Mouse (Mus musculus) limb, embryonic 15.5 days (tissue): ENCODE measurements at regions not wholly inside any gene's neighbourhood (a gene's known extent, or its start where the extent isn't known, plus 50 kb on each side); places are given as distances from the start of the nearest gene placed in this dataset.
"Not testable (repeated sequence)": the region's sequence is repeated elsewhere in the genome, so short reads cannot be mapped to it uniquely, and the experiment has no call there.

Experiments used
- ATAC-seq: fragments of 200-750 bp; cut with Nextera tagmentation; 2 replicates; pipeline ENCODE4 v1.8.0; 2017; ENCODE audit warnings: low read depth, moderate TSS enrichment; ENCODE audit not compliant: insufficient number of reproducible peaks, low FRiP score, low TSS enrichment
- H3K27ac ChIP-seq: fragments of 300-500 bp; sonication (generic); 2 replicates; pipeline ENCODE4 v1.5.1; 2015; ENCODE audit warnings: moderate library complexity, mild to moderate bottlenecking, inconsistent platforms
- H3K27me3 ChIP-seq: fragments of 300-500 bp; sonication (generic); 2 replicates; pipeline ENCODE4 v1.6.1; 2015; ENCODE audit warnings: inconsistent platforms
- H3K36me3 ChIP-seq: fragments of 300-500 bp; sonication (generic); 2 replicates; pipeline ENCODE4 v1.6.1; 2015; ENCODE audit warnings: inconsistent platforms
- H3K4me1 ChIP-seq: fragments of 300-500 bp; sonication (generic); 2 replicates; pipeline ENCODE4 v1.6.1; 2015; ENCODE audit warnings: inconsistent platforms
- H3K4me2 ChIP-seq: fragments of 300-500 bp; sonication (generic); 2 replicates; pipeline ENCODE4 v1.6.1; 2015; ENCODE audit warnings: mild to moderate bottlenecking, inconsistent platforms
- H3K4me3 ChIP-seq: fragments of 300-500 bp; sonication (generic); 2 replicates; pipeline ENCODE4 v1.5.1; 2015; ENCODE audit warnings: mild to moderate bottlenecking, inconsistent platforms
- H3K9ac ChIP-seq: fragments of 300-500 bp; sonication (generic); 2 replicates; pipeline ENCODE4 v1.6.1; 2015; ENCODE audit warnings: inconsistent platforms
- H3K9me3 ChIP-seq: fragments of 300-500 bp; sonication (generic); 2 replicates; pipeline ENCODE4 v1.6.1; 2016; ENCODE audit warnings: inconsistent platforms
- WGBS: fragments of 180-500 bp; shearing (Covaris S2); methylation state at CpG from one replicate; pipeline ENCODE4 v1.1.7; 2015; 5-methylcytosine and 5-hydroxymethylcytosine counted together

- H3K36me3 ChIP-seq = no peaks in the 10 kb centered on the region
- no peaks in the 10 kb centered on the region for H3K9me3 ChIP-seq
- H3K27ac ChIP-seq = no peak overlapping the region
- WGBS = 67% methylated on average over 7 of the region's 7 CpGs
- no peak overlapping the region for H3K4me2 ChIP-seq
- H3K9ac ChIP-seq = no peak overlapping the region
- H3K27me3 ChIP-seq = no peaks in the 10 kb centered on the region
- no peak for ATAC-seq
- no peaks in the 10 kb centered on the region for H3K4me1 ChIP-seq
- no peak overlapping the region for H3K4me3 ChIP-seq
Measured at GRCm38 (mm10) chr4:89621260-89621659, 58.0 kb upstream of the Dmrta1 start.

GRCm38 (mm10) chr4:89604721-89605120, 74.5 kb upstream of the Dmrta1 start:
- H3K36me3 ChIP-seq = no peaks in the 10 kb centered on the region
- H3K27me3 ChIP-seq = no peaks in the 10 kb centered on the region
- WGBS = 48% methylated on average over 1 of the region's 1 CpGs
- no peaks in the 10 kb centered on the region for H3K4me1 ChIP-seq
- no peak overlapping the region for H3K9ac ChIP-seq
- no peak for ATAC-seq
- H3K4me2 ChIP-seq = no peak overlapping the region
- no peak overlapping the region for H3K27ac ChIP-seq
- H3K9me3 ChIP-seq = no peaks in the 10 kb centered on the region
- H3K4me3 ChIP-seq = no peak overlapping the region

- Histone ChIP-seq H3K4me2 (no peak overlapping the region), H3K36me3 (no peaks in the 10 kb centered on the region), H3K9me3 (no peaks in the 10 kb centered on the region), H3K4me3 (no peak overlapping the region), H3K27me3 (no peaks in the 10 kb centered on the region), H3K9ac (no peak overlapping the region), H3K27ac (no peak overlapping the region), H3K4me1 (no peaks in the 10 kb centered on the region)
- WGBS = 13% methylated on average over 10 of the region's 10 CpGs
- ATAC-seq = no peak
Measured at GRCm38 (mm10) chr4:89575529-89575928, 103.7 kb upstream of the Dmrta1 start.

- H3K27me3 ChIP-seq = no peaks in the 10 kb centered on the region
- no peak for ATAC-seq
- H3K9me3 ChIP-seq = no peaks in the 10 kb centered on the region
- H3K4me2 ChIP-seq = no peak overlapping the region
- H3K4me3 ChIP-seq = no peak overlapping the region
- 59% methylated on average over 7 of the region's 7 CpGs for WGBS
- H3K36me3 ChIP-seq = no peaks in the 10 kb centered on the region
- H3K27ac ChIP-seq = no peak overlapping the region
- H3K9ac ChIP-seq = no peak overlapping the region
- H3K4me1 ChIP-seq = no peaks in the 10 kb centered on the region
Measured at GRCm38 (mm10) chr4:89554711-89555466, 124.3 kb upstream of the Dmrta1 start.

GRCm38 (mm10) chr4:89552556-89552955, 126.7 kb upstream of the Dmrta1 start:
- Histone ChIP-seq H3K4me3 (no peak overlapping the region), H3K27ac (no peak overlapping the region), H3K9ac (no peak overlapping the region), H3K36me3 (no peaks in the 10 kb centered on the region), H3K4me2 (no peak overlapping the region), H3K9me3 (no peaks in the 10 kb centered on the region), H3K27me3 (no peaks in the 10 kb centered on the region), H3K4me1 (no peaks in the 10 kb centered on the region)
- WGBS = 37% methylated on average over 6 of the region's 6 CpGs
- ATAC-seq = no peak

GRCm38 (mm10) chr4:89550515-89550914, 128.7 kb upstream of the Dmrta1 start:
- no peaks in the 10 kb centered on the region for H3K9me3 ChIP-seq
- no peaks in the 10 kb centered on the region for H3K36me3 ChIP-seq
- 76% methylated on average over 2 of the region's 2 CpGs for WGBS
- no peak overlapping the region for H3K4me3 ChIP-seq
- H3K4me2 ChIP-seq = no peak overlapping the region
- H3K9ac ChIP-seq = no peak overlapping the region
- ATAC-seq = no peak
- H3K27me3 ChIP-seq = no peaks in the 10 kb centered on the region
- H3K27ac ChIP-seq = no peak overlapping the region
- H3K4me1 ChIP-seq = no peaks in the 10 kb centered on the region

- Histone ChIP-seq H3K9ac (no peak overlapping the region), H3K36me3 (no peaks in the 10 kb centered on the region), H3K4me3 (no peak overlapping the region), H3K27ac (no peak overlapping the region), H3K27me3 (0 out of 2 replicates have a peak, but pooled peaks cover 10% of the 10 kb centered on the region), H3K4me2 (no peak overlapping the region), H3K9me3 (no peaks in the 10 kb centered on the region), H3K4me1 (no peaks in the 10 kb centered on the region)
- ATAC-seq = no peak
- WGBS = 9% methylated on average over 4 of the region's 4 CpGs
Measured at GRCm38 (mm10) chr4:89532462-89532861, 146.8 kb upstream of the Dmrta1 start.

- WGBS = 70% methylated on average over 5 of the region's 5 CpGs
- no peak for ATAC-seq
- Histone ChIP-seq H3K9me3 (no peaks in the 10 kb centered on the region), H3K27ac (no peak overlapping the region), H3K4me3 (no peak overlapping the region), H3K27me3 (peaks cover 22% of the 10 kb centered on the region), H3K9ac (no peak overlapping the region), H3K4me2 (no peak overlapping the region), H3K36me3 (no peaks in the 10 kb centered on the region), H3K4me1 (no peaks in the 10 kb centered on the region)
Measured at GRCm38 (mm10) chr4:89530050-89530911, 149.0 kb upstream of the Dmrta1 start.

- Histone ChIP-seq H3K9ac (no peak overlapping the region), H3K36me3 (no peaks in the 10 kb centered on the region), H3K9me3 (no peaks in the 10 kb centered on the region), H3K27ac (no peak overlapping the region), H3K4me2 (no peak overlapping the region), H3K4me3 (no peak overlapping the region), H3K27me3 (peaks cover 36% of the 10 kb centered on the region), H3K4me1 (0 out of 2 replicates have a peak, but pooled peaks cover 5% of the 10 kb centered on the region)
- 40% methylated on average over 1 of the region's 1 CpGs for WGBS
- no peak for ATAC-seq
Measured at GRCm38 (mm10) chr4:89527966-89528365, 151.3 kb upstream of the Dmrta1 start.

GRCm38 (mm10) chr4:89527326-89527725, 151.9 kb upstream of the Dmrta1 start:
- no peak overlapping the region for H3K27ac ChIP-seq
- no peak overlapping the region for H3K4me3 ChIP-seq
- no peaks in the 10 kb centered on the region for H3K9me3 ChIP-seq
- ATAC-seq = no peak
- H3K9ac ChIP-seq = no peak overlapping the region
- peaks cover 39% of the 10 kb centered on the region for H3K27me3 ChIP-seq
- 0 out of 2 replicates have a peak, but pooled peaks cover 5% of the 10 kb centered on the region for H3K4me1 ChIP-seq
- H3K36me3 ChIP-seq = no peaks in the 10 kb centered on the region
- H3K4me2 ChIP-seq = no peak overlapping the region
- WGBS = 65% methylated on average over 7 of the region's 7 CpGs

- not testable (repeated sequence) for H3K27ac ChIP-seq, H3K4me1 ChIP-seq, H3K4me3 ChIP-seq, H3K9me3 ChIP-seq, ATAC-seq, H3K4me2 ChIP-seq, H3K36me3 ChIP-seq, H3K9ac ChIP-seq
- H3K27me3 ChIP-seq = peaks cover 39% of the 10 kb centered on the region
- WGBS = 58% methylated on average over 4 of the region's 4 CpGs
Measured at GRCm38 (mm10) chr4:89525525-89525924, 153.7 kb upstream of the Dmrta1 start.
